18 mouse cellular contexts compared by ENCODE assay signal in genomic region chr10:3746794-3747518, GRCm38 (mm10). TPM values are rescaled to one million over a fixed set of nuclear protein-coding genes. Genes with fewer than 3 reads are reported as not detected.
DNase-seq lines count a peak whose midpoint lies in the region; TF ChIP-seq lines count a peak whose summit lies in the region.
"Had no signal": no experiment of that assay in that cellular context is flagged by ENCODE, and none has a peak within 500 bp of the region (broad histone marks: within the 10 kb centered on the region; RNA-seq: fewer than 3 reads in every experiment).

No protein-coding gene starts in this region.

- H3K4me1 ChIP-seq in heart, adult 2 months (ENCODE audit: control insufficient read depth, insufficient read depth, low read length) = peaks cover 23% of the 10 kb centered on the region
- peaks cover 5% of the 10 kb centered on the region for H3K4me1 ChIP-seq in olfactory bulb, adult 2 months (ENCODE audit: control insufficient read depth, insufficient read depth, low read length)
- H3K4me1 ChIP-seq: liver, embryonic 12.5 days had no signal

- 41% methylated on average over 3 of the region's 3 CpGs for WGBS in heart, adult 2 months
- 75% methylated on average over 3 of the region's 3 CpGs for WGBS in olfactory bulb, adult 2 months

- no peaks in the 10 kb centered on the region for H3K27me3 ChIP-seq in heart, adult 2 months (ENCODE audit: control insufficient read depth, insufficient read depth, low read length)
- H3K27me3 ChIP-seq: heart, embryonic 13.5 days; lung, embryonic 15.5 days had no signal

- no peak; the same call in 1 of the 2 replicates for TF ChIP-seq EP300 in heart, adult 2 months (IDR thresholded peaks at IDR 0.05; ENCODE audit: insufficient read depth, low read depth, low read length)

- peaks cover 26% of the 10 kb centered on the region for H3K36me3 ChIP-seq in heart, adult 2 months (ENCODE audit: control insufficient read depth, insufficient read depth, low read length)
- H3K36me3 ChIP-seq: limb, embryonic 10.5 days; liver, embryonic 12.5 days; lung, embryonic 15.5 days; midbrain, embryonic 10.5 days had no signal

- no peak for TF ChIP-seq CTCF in heart, adult 2 months (IDR thresholded peaks at IDR 0.05)
- no peak for TF ChIP-seq CTCF in olfactory bulb, adult 2 months (IDR thresholded peaks at IDR 0.05; ENCODE audit: insufficient read depth, low read depth, low read length)

- no peak overlapping the region for H3K4me3 ChIP-seq in heart, adult 2 months
- H3K4me3 ChIP-seq in olfactory bulb, adult 2 months (ENCODE audit: insufficient read depth, low read depth, low read length) = no peak overlapping the region
- H3K4me3 ChIP-seq: heart, embryonic 13.5 days; limb, embryonic 10.5 days; liver, embryonic 12.5 days; lung, embryonic 15.5 days; midbrain, embryonic 10.5 days had no signal

- no peak overlapping the region for H3K9ac ChIP-seq in heart, adult 2 months (ENCODE audit: low read depth, low read length)
- H3K9ac ChIP-seq: heart, embryonic 13.5 days; liver, embryonic 12.5 days; lung, embryonic 15.5 days had no signal

- no peak for TF ChIP-seq POLR2A in heart, adult 2 months (IDR thresholded peaks at IDR 0.05; ENCODE audit: insufficient read depth, low read depth, low read length)
- TF ChIP-seq POLR2A in olfactory bulb, adult 2 months (IDR thresholded peaks at IDR 0.05; ENCODE audit: insufficient read depth, low read depth, low read length) = no peak

- no peaks in the 10 kb centered on the region; the same call in 1 of the 2 replicates for H3K79me2 ChIP-seq in heart, adult 2 months (replicated peaks; ENCODE audit: control insufficient read depth, insufficient read depth, low read length)

- intact Hi-C loops in heart, adult 2 months (cut with DNase I) = no loop called here
- intact Hi-C loops in heart, postnatal 36 days (cut with DNase I) = loop anchor here (10.0 kb wide), 2 partner anchors 58 to 88 kb away; no protein-coding TSS in a partner anchor

- peak overlapping the region; percentile 64 for H3K27ac ChIP-seq in heart, adult 2 months
- peak overlapping the region; percentile 17 for H3K27ac ChIP-seq in olfactory bulb, adult 2 months (ENCODE audit: insufficient read depth, low read depth, low read length)
- H3K27ac ChIP-seq: heart, embryonic 13.5 days; limb, embryonic 10.5 days; liver, embryonic 12.5 days; lung, embryonic 15.5 days; midbrain, embryonic 10.5 days had no signal

- DNase-seq in heart, adult 2 months = peak; percentile 34 to 46
- DNase-seq in heart, postnatal 36 days = no peak
- DNase-seq in lung, postnatal 10 days = peak; percentile 23
- DNase-seq in lung, postnatal 4 days = no peak
- DNase-seq in thymus, postnatal 10 days (ENCODE audit: low spot score in 2 of 2) = no peak
- DNase-seq in spleen, postnatal 10 days (ENCODE audit: low spot score in 2 of 2) = no peak
- DNase-seq: cerebellum, adult 2 months; cerebellum, postnatal 36 days; kidney, postnatal 36 days; layer of hippocampus, adult 9-11 months; spleen, adult 18-20 months; thymus, adult 2 months had no signal

RNA-seq across cellular contexts. Expression of gene Plekhg1, which starts 6.8 kb away (rescaled TPM):
- total RNA-seq in heart, adult 2 months (2021) = 10 to 100 TPM in 1 of 2 experiments, 1 to 10 TPM in 1; 7.6 to 11.0 TPM
- 3.6 and 7.2 TPM in 2 replicates for polyA plus RNA-seq in heart, adult 2 months (2012; rRNA removed)
- 10 to 100 TPM in 1 of 2 experiments, 1 to 10 TPM in 1; 9.1 to 11.4 TPM for total RNA-seq in heart, postnatal 36 days (2021)
- not detected in 2 replicates for polyA plus RNA-seq in olfactory bulb, adult 2 months (2012; ENCODE audit: insufficient read depth, insufficient read length, low replicate concordance, missing spikeins)

Comparison
In these comparisons a context has a peak if more than half of its experiments do, and no peak if none do; other contexts are left out.
1. DNase-seq: peak in heart, adult 2 months (2 of 2) and lung, postnatal 10 days (single experiment); none in heart, postnatal 36 days (0 of 2), lung, postnatal 4 days (0 of 2), thymus, postnatal 10 days (0 of 2) and spleen, postnatal 10 days (0 of 2).